8 mouse cellular contexts compared by ENCODE assay signal in genomic region chr17:31377961-31378360, GRCm38 (mm10). TPM values are rescaled to one million over a fixed set of nuclear protein-coding genes. Genes with fewer than 3 reads are reported as not detected.
DNase-seq lines count a peak whose midpoint lies in the region; ATAC-seq and TF ChIP-seq lines count a peak whose summit lies in the region.

No protein-coding gene starts in this region.

- H3K36me3 ChIP-seq in kidney, adult 2 months (ENCODE audit: control insufficient read depth, insufficient read depth, low read length) = no peaks in the 10 kb centered on the region
- H3K36me3 ChIP-seq in limb, embryonic 12.5 days = no peaks in the 10 kb centered on the region

- peak; percentile 84 for TF ChIP-seq CTCF in kidney, adult 2 months (conservative IDR thresholded peaks at IDR 0.05; ENCODE audit: insufficient read depth, insufficient read length, low read depth, low read length)

- H3K4me2 ChIP-seq in limb, embryonic 12.5 days = peak overlapping the region; percentile 37

- ATAC-seq in limb, embryonic 12.5 days (ENCODE audit: insufficient number of reproducible peaks, insufficient read depth, low FRiP score, low TSS enrichment, low read depth) = no peak

- no peak overlapping the region for H3K27ac ChIP-seq in kidney, adult 2 months (ENCODE audit: insufficient read depth, low read depth, low read length)
- H3K27ac ChIP-seq in limb, embryonic 12.5 days = no peak overlapping the region

- DNase-seq in 3T3-L1 (ENCODE audit: low read depth, low spot score) (peak; percentile 54), adipocyte (ENCODE audit: low spot score) (peak; percentile 29)
- DNase-seq in embryo, embryonic 11 days = peak; percentile 88
- peak; percentile 47 to 49 for DNase-seq in gastrocnemius, postnatal 36 days
- DNase-seq in kidney, adult 2 months = peak; percentile 70
- DNase-seq in neural tube, embryonic 10.5 days (ENCODE audit: extremely low spot score, low spot score) = peak; percentile 70
- DNase-seq in testis, postnatal 14 days (ENCODE audit: low spot score) = peak; percentile 14

- WGBS in kidney, adult 2 months = 11% methylated on average over 7 of the region's 7 CpGs
- 14% methylated on average over 7 of the region's 7 CpGs for WGBS in limb, embryonic 12.5 days

- intact Hi-C loops in gastrocnemius, postnatal 36 days (cut with DNase I) = loop anchor here (2.0 kb wide), 2 partner anchors 115 to 287 kb away; no protein-coding TSS in a partner anchor

- no peaks in the 10 kb centered on the region for H3K27me3 ChIP-seq in kidney, adult 2 months (replicated peaks; ENCODE audit: control insufficient read depth, insufficient read depth, low read length)
- 0 out of 2 replicates have a peak, but pooled peaks cover 3% of the 10 kb centered on the region for H3K27me3 ChIP-seq in limb, embryonic 12.5 days

- TF ChIP-seq POLR2A in kidney, adult 2 months (IDR thresholded peaks at IDR 0.05; ENCODE audit: low read depth, low read length) = no peak

- H3K9me3 ChIP-seq in limb, embryonic 12.5 days = no peaks in the 10 kb centered on the region

- H3K4me1 ChIP-seq in kidney, adult 2 months (ENCODE audit: control insufficient read depth, insufficient read depth, low read length) = no peaks in the 10 kb centered on the region
- peaks cover 6% of the 10 kb centered on the region; the same call in 1 of the 2 replicates for H3K4me1 ChIP-seq in limb, embryonic 12.5 days (replicated peaks)

- no peak overlapping the region for H3K9ac ChIP-seq in limb, embryonic 12.5 days (replicated peaks)

- H3K4me3 ChIP-seq in kidney, adult 2 months (ENCODE audit: insufficient read depth, low read depth, low read length) = no peak overlapping the region
- H3K4me3 ChIP-seq in limb, embryonic 12.5 days (replicated peaks) = no peak overlapping the region

RNA-seq across cellular contexts. Expression of gene Pde9a, which starts 8.0 kb away (rescaled TPM):
- 1 to 10 TPM; 1.5 to 2.5 TPM for total RNA-seq in gastrocnemius, postnatal 36 days (2021)
- polyA plus RNA-seq in kidney, adult 2 months (2012; rRNA removed) = 74.3 and 106 TPM in 2 replicates
- 26.7 and 29.1 TPM in 2 replicates for polyA plus RNA-seq in limb, embryonic 12.5 days (2016; fragmentation: Nextera tagmentation; extraction: Ambion mirVana)

Comparison
In these comparisons a context has a peak if more than half of its experiments do, and no peak if none do; other contexts are left out.
1. DNase-seq: peak in every context shown above with its lines; median percentile 88 in embryo, embryonic 11 days; 70 in kidney, adult 2 months; 70 in neural tube, embryonic 10.5 days; 54 in 3T3-L1; 48 in gastrocnemius, postnatal 36 days; 29 in adipocyte; 14 in testis, postnatal 14 days.